Mouse (Mus musculus) embryonic stem cell, embryonic (primary cell): ENCODE results near the gene Ireb2.

Experiments used
- CTCF ChIA-PET, 4 experiments: fragments of 300-600 bp in 2 of 4; fragments of 350-600 bp in 2 of 4; sonication (Branson Sonifier 250); formaldehyde crosslinking; loops; one replicate each; lab custom pipeline; 2022; ENCODE audit warnings: inconsistent platforms in 2 of 4; lab: Charles Lee
- POLR2A ChIA-PET, 4 experiments: fragments of 300-600 bp in 2 of 4; fragments of 350-600 bp in 2 of 4; sonication (Branson Sonifier 250); formaldehyde crosslinking; loops; one replicate each; lab custom pipeline; 2022; ENCODE audit warnings: antibody characterized with exemption in 4 of 4, inconsistent platforms in 1 of 4; lab: Charles Lee

The Ireb2 gene

GRCm38 (mm10) chr9:54853619-54854018 is 10.0 kb upstream of the Ireb2 start:
- ChIA-PET CTCF (interaction anchor here in 1 of 4 experiments (0.6 kb wide), 1 partner anchor 10 kb away, joined by 5 read pairs; no protein-coding TSS in a partner anchor), POLR2A (interaction anchor here in 3 of 4 experiments (0.6 to 8.3 kb wide), 11 partner anchors 10 to 422 kb away, joined by 3 to 81 read pairs (median 3); partner anchors contain the start of gene Ireb2 (in 2 of the 3))

DNA sequence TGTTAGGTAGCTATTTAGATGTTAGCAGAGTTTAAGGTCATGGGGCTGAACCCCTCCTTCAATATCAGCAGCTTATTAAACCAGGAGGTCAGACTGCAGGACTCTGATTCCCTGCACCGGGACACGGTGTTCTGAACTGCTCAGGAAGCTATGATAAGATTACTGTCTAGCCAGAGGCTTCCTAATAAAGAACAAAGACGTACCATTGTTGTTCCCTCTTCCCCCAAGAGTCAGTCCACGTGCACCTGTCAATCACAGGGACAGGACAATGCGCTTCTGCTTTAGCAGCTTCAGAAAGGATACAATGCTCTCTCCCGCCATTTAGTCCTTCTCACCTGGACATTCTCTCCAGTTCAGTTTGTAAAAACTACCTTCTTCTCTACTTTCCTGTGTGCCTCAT is 8.0 kb upstream of the Ireb2 start:
- ChIA-PET CTCF (interaction anchor here (0.5 to 2.0 kb wide), 7 partner anchors 12 to 25 kb away, joined by 3 to 7 read pairs (median 4); no protein-coding TSS in a partner anchor), POLR2A (interaction anchor here in 3 of 4 experiments (0.6 to 8.3 kb wide), 41 partner anchors 8 to 757 kb away, joined by 3 to 81 read pairs (median 4); partner anchors contain the start of genes Ireb2 (in 2 of the 3), Wdr61 (in 2 of the 3) and Hykk (in 1 of the 3))

DNA sequence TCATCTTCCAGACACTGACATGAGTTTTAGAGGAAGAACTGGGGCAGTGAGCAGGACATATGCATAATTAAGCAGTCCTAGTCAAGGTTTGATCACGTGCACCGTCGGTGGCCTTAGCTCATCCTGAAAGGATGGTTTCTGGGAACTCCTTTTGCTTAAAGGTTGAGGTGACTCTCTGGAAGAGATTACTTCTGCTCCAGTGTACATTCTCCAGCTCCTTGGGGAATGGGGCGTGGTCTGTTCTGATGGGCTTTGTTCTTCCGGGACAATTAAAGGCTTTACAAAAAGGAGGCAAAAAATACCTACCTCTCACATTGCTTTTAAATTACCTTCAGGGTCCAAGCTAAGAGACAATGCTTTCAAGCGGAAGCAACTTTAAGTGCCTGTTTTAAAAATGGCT is 7.5 kb upstream of the Ireb2 start:
- POLR2A ChIA-PET: interaction anchor here (0.6 to 8.3 kb wide), 39 partner anchors 7 to 758 kb away, joined by 3 to 81 read pairs (median 5); partner anchors contain the start of genes Ireb2 (in 2 of the 4), Wdr61 (in 2 of the 4) and Hykk (in 1 of the 4)
- CTCF ChIA-PET: interaction anchor here (0.5 to 2.0 kb wide), 8 partner anchors 12 to 64 kb away, joined by 3 to 7 read pairs (median 4); no protein-coding TSS in a partner anchor

DNA sequence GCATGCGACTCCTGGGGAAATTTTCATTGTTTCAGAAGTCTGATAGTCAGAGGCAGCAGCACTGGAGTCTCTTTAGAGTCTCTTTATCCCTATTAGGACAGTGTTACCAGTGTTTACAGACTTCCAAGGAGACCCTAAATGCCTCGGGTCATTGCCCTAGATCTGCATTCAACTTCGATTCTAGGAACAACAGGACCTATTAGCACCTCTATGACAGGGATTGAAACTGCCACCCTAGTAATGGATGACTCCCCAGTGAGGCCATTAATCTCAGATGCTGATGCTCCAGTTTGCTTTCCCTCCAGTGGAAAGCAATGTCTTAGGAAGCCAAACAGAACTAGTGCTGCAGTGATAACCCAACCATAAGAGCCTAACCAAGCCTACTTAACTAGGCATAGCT is 6.1 kb upstream of the Ireb2 start:
- ChIA-PET POLR2A (interaction anchor here in 3 of 4 experiments (0.6 to 8.3 kb wide), 7 partner anchors 9 to 57 kb away, joined by 3 to 81 read pairs (median 5); no protein-coding TSS in a partner anchor), CTCF (interaction anchor here in 1 of 4 experiments (0.6 kb wide), 1 partner anchor 112 kb away, joined by 3 read pairs; no protein-coding TSS in a partner anchor)

DNA sequence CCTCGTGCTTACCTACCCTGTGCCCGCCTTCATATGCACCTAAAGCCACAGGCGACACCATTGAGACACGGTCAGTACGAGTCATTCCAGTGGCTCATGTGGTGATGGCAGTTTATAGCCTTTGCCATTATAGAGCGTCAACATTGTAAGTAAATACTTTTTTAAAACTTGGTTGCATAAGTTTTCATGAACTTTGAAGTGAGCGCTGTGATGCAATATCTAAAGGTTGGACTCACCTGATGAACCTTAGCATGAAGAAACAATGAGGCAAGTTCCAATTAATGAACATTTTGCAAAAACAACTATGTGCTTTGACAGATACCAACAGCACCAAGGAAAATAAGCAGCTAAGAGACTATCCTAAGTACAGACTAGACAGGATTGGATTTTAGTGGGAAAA is 3.1 kb upstream of the Ireb2 start:
- CTCF ChIA-PET: interaction anchor here in 2 of 4 experiments (1.1 kb wide), 2 partner anchors 18 to 30 kb away, joined by 4 read pairs; no protein-coding TSS in a partner anchor
- POLR2A ChIA-PET: interaction anchor here in 2 of 4 experiments (0.7 to 3.5 kb wide), 3 partner anchors 12 to 17 kb away, joined by 5 to 48 read pairs (median 12); no protein-coding TSS in a partner anchor

DNA sequence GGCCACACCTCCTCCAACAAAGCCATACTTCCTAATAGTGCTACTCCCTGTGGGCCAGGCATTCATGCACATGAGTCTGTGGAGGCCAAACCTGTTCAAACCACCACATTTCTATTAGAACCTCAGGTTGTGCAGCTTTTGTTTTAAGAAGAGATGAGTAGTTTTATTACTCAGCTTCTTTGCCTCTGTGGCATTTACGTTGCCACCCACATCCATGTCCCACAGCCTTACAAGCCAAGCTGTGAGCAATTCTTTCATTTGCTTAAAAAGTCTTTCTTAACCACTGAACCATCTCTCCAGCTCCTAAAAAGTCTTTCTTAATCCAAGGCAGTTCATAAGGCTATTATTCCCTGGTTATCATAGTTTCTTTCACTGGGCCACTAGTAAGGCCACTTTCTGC is 15.2 kb downstream of the Ireb2 start:
- ChIA-PET POLR2A (interaction anchor here in 3 of 4 experiments (0.6 to 2.5 kb wide), 19 partner anchors 9 to 333 kb away, joined by 3 to 11 read pairs (median 4); partner anchors contain the start of genes AY074887 (in 1 of the 3), Psma4 (in 1 of the 3) and Wdr61 (in 1 of the 3)), CTCF (interaction anchor here in 1 of 4 experiments (1.1 kb wide), 1 partner anchor 48 kb away, joined by 3 read pairs; no protein-coding TSS in a partner anchor)

DNA sequence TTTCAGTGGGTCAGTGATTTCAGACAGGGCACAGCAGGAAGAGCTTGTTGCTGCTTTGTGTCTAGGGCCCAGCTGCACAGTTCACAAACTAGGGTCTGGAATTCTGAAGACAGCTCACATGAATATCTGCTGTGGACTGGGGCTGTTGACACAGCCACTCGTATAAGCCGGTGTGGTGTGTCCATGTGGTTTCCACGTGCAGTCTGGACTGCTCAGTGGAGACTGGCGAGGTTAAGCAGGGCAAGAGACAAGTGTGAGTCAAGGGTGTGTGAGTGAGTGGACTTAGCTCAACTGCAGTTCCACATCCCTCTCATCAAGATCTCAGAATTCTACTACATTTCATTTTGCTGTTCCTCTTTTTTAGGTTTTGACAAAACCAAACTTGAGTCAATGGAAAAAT is 28.5 kb downstream of the Ireb2 start:
- CTCF ChIA-PET: interaction anchor here in 1 of 4 experiments (0.7 kb wide), 1 partner anchor 154 kb away, joined by 9 read pairs; no protein-coding TSS in a partner anchor

DNA sequence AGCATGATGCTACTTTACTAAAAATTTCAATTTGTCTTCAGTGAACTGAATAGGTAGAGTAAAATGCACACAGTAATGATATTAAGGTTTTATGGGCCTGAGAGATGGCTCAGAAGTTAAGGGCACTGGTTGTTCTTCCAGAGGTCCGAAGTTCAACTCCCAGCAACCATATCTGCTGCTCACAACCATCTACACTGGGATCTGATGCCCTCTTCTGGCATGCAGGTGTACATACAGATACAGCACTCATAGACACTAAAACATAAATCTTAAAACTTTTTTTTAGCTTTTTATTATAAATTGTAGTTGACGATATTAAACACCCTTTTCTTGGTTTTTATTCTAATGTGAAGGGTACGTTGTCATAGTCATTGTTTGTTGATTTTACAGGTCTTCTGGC is 33.5 kb downstream of the Ireb2 start:
- ChIA-PET CTCF (interaction anchor here in 2 of 4 experiments (1.6 to 2.4 kb wide), 1 partner anchor 66 kb away, joined by 4 to 5 read pairs; no protein-coding TSS in a partner anchor), POLR2A (interaction anchor here in 1 of 4 experiments (1.1 to 1.5 kb wide), 5 partner anchors 9 to 67 kb away, joined by 3 to 5 read pairs (median 3); no protein-coding TSS in a partner anchor)

More for the DNA sequence above, 28.5 kb downstream of the Ireb2 start:
- POLR2A ChIA-PET: interaction anchor here in 2 of 4 experiments (0.5 to 2.9 kb wide), 12 partner anchors 8 to 391 kb away, joined by 3 to 11 read pairs (median 4); partner anchors contain the start of genes Ireb2 (in 2 of the 2) and Dmxl2 (in 1 of the 2)

DNA sequence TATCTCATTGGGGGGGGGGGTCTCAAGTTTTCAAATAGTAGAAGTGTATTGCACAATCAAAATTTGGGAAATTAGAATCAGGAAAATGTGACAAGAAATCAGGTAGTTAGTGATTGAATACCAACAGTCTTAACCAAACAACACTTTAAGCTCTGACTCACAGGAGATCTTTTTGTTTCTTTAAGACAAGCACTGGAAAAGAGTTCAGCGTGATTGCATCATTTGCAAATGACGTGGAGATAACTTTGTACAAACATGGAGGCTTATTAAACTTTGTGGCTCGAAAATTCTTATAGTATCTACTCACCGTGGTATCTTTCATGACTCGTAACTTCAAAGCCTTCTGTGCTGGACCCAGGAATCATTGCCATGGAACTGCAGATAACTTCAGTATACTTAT is 45.9 kb downstream of the Ireb2 start:
- ChIA-PET POLR2A (interaction anchor here in 2 of 4 experiments (0.5 to 1.8 kb wide), 5 partner anchors 9 to 70 kb away, joined by 3 to 5 read pairs (median 4); no protein-coding TSS in a partner anchor), CTCF (interaction anchor here in 1 of 4 experiments (0.7 kb wide), 1 partner anchor 76 kb away, joined by 16 read pairs; no protein-coding TSS in a partner anchor)

DNA sequence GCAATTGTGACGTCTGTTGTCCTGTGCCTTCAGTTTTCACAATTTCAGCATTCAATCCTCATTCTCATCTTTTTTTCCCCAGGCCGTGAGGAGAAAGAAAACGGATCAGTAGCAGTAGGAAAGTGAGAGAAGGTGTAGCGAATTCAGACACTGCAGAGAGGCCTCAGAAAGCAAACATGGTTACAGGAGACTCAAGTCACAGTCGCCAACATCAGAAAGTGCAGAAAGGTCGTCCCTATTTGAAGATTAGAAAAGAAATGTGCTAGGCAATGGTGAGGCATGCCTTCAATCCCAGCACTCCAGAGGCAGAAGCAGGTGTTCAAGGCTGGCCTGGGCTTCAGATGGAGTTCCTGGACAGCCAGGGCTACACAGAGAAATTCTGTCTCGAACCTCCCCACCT is 52.0 kb downstream of the Ireb2 start:
- CTCF ChIA-PET: no interaction called here
- POLR2A ChIA-PET: interaction anchor here in 1 of 4 experiments (1.9 kb wide), 1 partner anchor 181 kb away, joined by 8 read pairs; the partner anchor contains the start of gene Wdr61

DNA sequence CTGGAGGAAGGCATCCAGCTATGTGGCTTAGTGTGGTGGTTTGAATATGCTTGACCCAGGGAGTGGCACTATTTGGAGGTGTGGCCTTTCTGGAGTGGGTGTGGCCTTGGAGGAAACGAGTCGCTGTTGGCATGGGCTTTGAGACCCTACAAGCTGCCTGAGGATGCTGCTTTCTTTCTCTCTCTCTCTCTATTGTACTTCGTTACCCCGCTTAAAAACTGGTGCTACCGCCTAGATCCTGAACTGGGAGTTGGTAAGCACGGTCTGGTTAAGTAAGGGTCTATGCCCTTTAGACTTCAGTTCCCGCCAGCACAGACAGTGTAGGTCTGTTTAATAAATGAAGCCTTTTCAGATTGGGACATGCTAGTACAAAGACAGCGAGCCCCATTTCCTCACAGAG is 52.8 kb downstream of the Ireb2 start:
- ChIA-PET POLR2A (interaction anchor here in 3 of 4 experiments (0.6 to 2.7 kb wide), 17 partner anchors 22 to 299 kb away, joined by 3 to 8 read pairs (median 4); partner anchors contain the start of genes Ireb2 (in 2 of the 3), Wdr61 (in 2 of the 3), AY074887 (in 1 of the 3) and Chrna5 (in 1 of the 3)), CTCF (interaction anchor here in 1 of 4 experiments (1.5 kb wide), 1 partner anchor 466 kb away, joined by 4 read pairs; no protein-coding TSS in a partner anchor)

GRCm38 (mm10) chr9:54917010-54917677 is 53.6 kb downstream of the Ireb2 start, which contains the start of gene Hykk:
Hykk (plus strand) TSS chr9:54917283.
- CTCF ChIA-PET: interaction anchor here in 1 of 4 experiments (0.6 to 1.5 kb wide), 3 partner anchors 177 to 465 kb away, joined by 3 to 4 read pairs (median 4); no protein-coding TSS in a partner anchor
- POLR2A ChIA-PET: interaction anchor here in 3 of 4 experiments (0.6 to 2.7 kb wide), 26 partner anchors 23 to 415 kb away, joined by 3 to 8 read pairs (median 4); partner anchors contain the start of genes Fbxo22 (in 2 of the 3), Ireb2 (in 2 of the 3), Wdr61 (in 2 of the 3) and AY074887 (in 1 of the 3)

GRCm38 (mm10) chr9:54918191-54918590 is 54.6 kb downstream of the Ireb2 start:
- ChIA-PET POLR2A (interaction anchor here in 3 of 4 experiments (0.7 to 2.7 kb wide), 16 partner anchors 9 to 298 kb away, joined by 3 to 7 read pairs (median 4); partner anchors contain the start of genes Ireb2 (in 2 of the 3), AY074887 (in 1 of the 3), Chrna5 (in 1 of the 3) and Fbxo22 (in 1 of the 3)), CTCF (interaction anchor here in 1 of 4 experiments (0.6 kb wide), 1 partner anchor 79 kb away, joined by 3 read pairs; no protein-coding TSS in a partner anchor)

DNA sequence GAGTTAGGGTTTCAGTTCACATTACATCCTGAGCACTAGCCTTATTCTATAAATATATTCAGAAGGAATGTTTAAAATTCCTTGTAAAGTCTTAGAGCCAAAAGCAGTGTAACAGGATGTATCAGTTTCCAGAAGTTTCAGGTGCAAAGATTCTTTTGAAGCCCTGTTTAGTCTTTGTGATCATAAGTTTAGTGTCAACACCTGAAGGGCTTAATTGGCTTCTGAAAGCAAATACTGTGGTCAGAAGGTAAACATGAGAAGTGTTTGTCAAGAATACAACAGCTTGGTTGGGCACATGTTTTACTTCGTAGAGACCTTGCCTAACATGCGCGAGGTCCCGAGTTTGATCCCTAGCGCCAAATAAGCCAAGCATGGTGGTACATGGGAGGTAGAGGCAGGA is 55.2 kb downstream of the Ireb2 start:
- ChIA-PET CTCF (no interaction called here), POLR2A (interaction anchor here in 3 of 4 experiments (0.7 to 2.7 kb wide), 9 partner anchors 10 to 290 kb away, joined by 3 to 7 read pairs (median 3); partner anchors contain the start of genes Fbxo22 (in 1 of the 3) and Wdr61 (in 1 of the 3))

DNA sequence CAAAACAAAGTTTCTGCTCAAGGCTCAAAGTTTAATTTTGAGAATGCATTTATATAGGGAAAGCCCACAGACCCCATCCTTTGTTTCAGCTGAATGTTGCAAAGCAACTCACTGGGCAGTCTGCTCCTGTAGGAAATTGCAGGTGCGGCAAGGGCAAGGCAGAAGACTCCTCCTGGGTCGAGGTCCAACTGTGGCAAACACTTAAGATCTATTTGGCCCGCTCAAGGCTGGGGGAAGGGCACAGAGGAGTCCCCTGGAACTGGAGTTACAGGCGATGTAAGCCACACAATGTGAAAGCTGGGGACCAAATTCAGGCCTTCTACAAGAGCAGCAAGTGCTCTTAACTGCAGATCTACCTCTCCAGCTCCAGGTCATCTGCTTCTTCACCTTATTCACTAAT is 56.4 kb downstream of the Ireb2 start:
- ChIA-PET POLR2A (interaction anchor here in 3 of 4 experiments (0.5 to 1.2 kb wide), 4 partner anchors 17 to 71 kb away, joined by 3 to 4 read pairs (median 4); partner anchors contain the start of gene Chrna5 (in 1 of the 3)), CTCF (interaction anchor here in 1 of 4 experiments (0.5 kb wide), 1 partner anchor 63 kb away, joined by 3 read pairs; no protein-coding TSS in a partner anchor)

DNA sequence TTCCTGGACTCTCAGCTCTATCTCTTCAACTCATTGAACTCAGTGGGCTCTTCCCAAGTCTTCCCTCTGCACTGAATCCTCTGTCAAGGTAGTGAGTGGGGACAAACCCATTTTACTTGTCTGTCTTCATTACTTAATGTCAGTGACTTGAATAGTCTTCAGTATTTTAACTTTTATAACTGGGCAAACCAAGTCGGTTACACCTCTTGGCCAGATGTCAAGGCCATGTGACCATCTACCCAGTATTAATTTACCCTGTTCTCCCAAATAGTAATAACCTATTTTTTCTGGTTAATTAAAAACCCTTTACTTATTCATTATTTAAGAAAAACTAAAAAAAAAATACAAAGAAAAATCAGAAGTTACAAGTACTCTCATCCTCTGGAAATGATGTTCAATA is 67.2 kb downstream of the Ireb2 start:
- POLR2A ChIA-PET: interaction anchor here in 1 of 4 experiments (1.2 kb wide), 1 partner anchor 12 kb away, joined by 4 read pairs; no protein-coding TSS in a partner anchor
- CTCF ChIA-PET: interaction anchor here in 1 of 4 experiments (0.8 kb wide), 1 partner anchor 254 kb away, joined by 3 read pairs; no protein-coding TSS in a partner anchor

DNA sequence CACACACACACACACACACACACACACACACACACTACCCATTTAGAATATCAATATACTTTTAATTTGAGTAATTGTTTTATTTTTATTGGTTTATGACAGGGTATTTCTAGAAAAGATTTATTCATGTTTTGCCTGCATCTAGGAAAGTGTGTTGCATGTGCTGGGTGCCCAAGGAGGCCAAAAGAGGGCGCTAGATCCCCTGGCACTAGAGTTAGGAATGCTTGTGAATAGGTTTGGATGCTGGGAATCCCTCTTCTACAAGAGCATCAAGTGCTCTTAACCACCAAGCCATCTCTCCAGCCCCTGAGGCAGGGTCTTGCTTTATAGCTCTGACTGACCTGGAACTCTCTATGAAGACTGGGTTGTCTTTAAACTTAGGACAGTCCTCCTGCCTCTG is 68.2 kb downstream of the Ireb2 start:
- CTCF ChIA-PET: interaction anchor here in 1 of 4 experiments (0.7 kb wide), 1 partner anchor 47 kb away, joined by 3 read pairs; no protein-coding TSS in a partner anchor
- POLR2A ChIA-PET: interaction anchor here in 1 of 4 experiments (0.7 kb wide), 1 partner anchor 19 kb away, joined by 4 read pairs; the partner anchor contains the start of genes AY074887 and Psma4
